Mouse (Mus musculus) megakaryocyte, embryonic 14.5 days (primary cell): ENCODE measurements around the gene Crp.

Experiments used
- FLI1 ChIP-seq: IDR thresholded peaks from 2 replicates; pipeline ENCODE4 v1.6.1; 2012; ENCODE audit warnings: low read length, inconsistent platforms, mixed read lengths
- GATA1 ChIP-seq: IDR thresholded peaks from 3 replicates; pipeline ENCODE4 v1.6.1; 2012; ENCODE audit warnings: mixed read lengths, low read length, inconsistent platforms, borderline replicate concordance

- TF ChIP-seq GATA1 (no peak), FLI1 (no peak)
Observed at GRCm38 (mm10) chr1:172680742-172681141, 17.1 kb upstream of the Crp start.
